Mouse (Mus musculus) CD8-positive naive resting alpha-beta T cell, adult 2 months (primary cell): ENCODE data around the gene Vps37c.

Source experiments
- DNase-seq, 2 experiments: peaks; one replicate each; pipeline ENCODE4 v3.0.0; 2022; ENCODE audit warnings: low read depth in 2 of 2, low spot score in 2 of 2

Gene Vps37c

GRCm38 (mm10) chr19:10685727-10686126, 2.8 kb upstream of the Vps37c start:
- DNase-seq = no peak

- no peak for DNase-seq
Observed at GRCm38 (mm10) chr19:10689470-10690166, 1.1 kb downstream of the Vps37c start.

GRCm38 (mm10) chr19:10690336-10690735, 1.8 kb downstream of the Vps37c start:
- DNase-seq = no peak

- no peak for DNase-seq
Observed at GRCm38 (mm10) chr19:10691121-10691520, 2.6 kb downstream of the Vps37c start.

GRCm38 (mm10) chr19:10691660-10692059, 3.1 kb downstream of the Vps37c start:
- DNase-seq = no peak

GRCm38 (mm10) chr19:10692361-10692760, 3.8 kb downstream of the Vps37c start:
- DNase-seq = no peak

GRCm38 (mm10) chr19:10693926-10694682, 5.6 kb downstream of the Vps37c start:
- DNase-seq = no peak

- no peak for DNase-seq
Observed at GRCm38 (mm10) chr19:10695801-10696200, 7.3 kb downstream of the Vps37c start.

GRCm38 (mm10) chr19:10698131-10698991, 9.8 kb downstream of the Vps37c start:
- DNase-seq = no peak

GRCm38 (mm10) chr19:10699851-10700250, 11.3 kb downstream of the Vps37c start:
- DNase-seq = no peak

- no peak for DNase-seq
Observed at GRCm38 (mm10) chr19:10701013-10701726, 12.6 kb downstream of the Vps37c start.

- DNase-seq = no peak
Observed at GRCm38 (mm10) chr19:10702125-10702524, 13.6 kb downstream of the Vps37c start.

- no peak for DNase-seq
Observed at GRCm38 (mm10) chr19:10703470-10703869, 14.9 kb downstream of the Vps37c start.

- DNase-seq = no peak
Observed at GRCm38 (mm10) chr19:10707087-10707875, 18.7 kb downstream of the Vps37c start.

- DNase-seq = no peak
Observed at GRCm38 (mm10) chr19:10707881-10708280, 19.3 kb downstream of the Vps37c start.

- no peak for DNase-seq
Observed at GRCm38 (mm10) chr19:10708900-10709299, 20.4 kb downstream of the Vps37c start.

- DNase-seq = peak; percentile 74 to 81
Observed at GRCm38 (mm10) chr19:10709360-10710087, 21.0 kb downstream of the Vps37c start.

- DNase-seq = peak; percentile 31 to 49
Observed at GRCm38 (mm10) chr19:10710088-10710511, 21.6 kb downstream of the Vps37c start.

GRCm38 (mm10) chr19:10710751-10711150, 22.2 kb downstream of the Vps37c start:
- DNase-seq = no peak
